Mouse (Mus musculus) intestine, postnatal 0 days (tissue): ENCODE measurements around the gene Slc24a3. TPM values are rescaled to one million over a fixed set of nuclear protein-coding genes. Genes with fewer than 3 reads are reported as not detected.
A peak's percentile ranks its signal among the peaks of the same experiment; 100 is the strongest.

Experiments used
- ATAC-seq: fragments of 200-750 bp; cut with Nextera tagmentation; 2 replicates; pipeline ENCODE4 v1.8.0; 2017; ENCODE audit warnings: mild to moderate bottlenecking, moderate TSS enrichment, moderate library complexity
- H3K27ac ChIP-seq: fragments of 300-500 bp; sonication (generic); 2 replicates; pipeline ENCODE4 v1.5.1; 2014; ENCODE audit warnings: mild to moderate bottlenecking, low read depth, low read length, moderate library complexity
- H3K27me3 ChIP-seq: fragments of 300-500 bp; sonication (generic); replicated peaks from 2 replicates; pipeline ENCODE4 v1.6.1; 2014; ENCODE audit warnings: low read length, mixed read lengths; ENCODE audit not compliant: control insufficient read depth, insufficient read depth
- H3K36me3 ChIP-seq: fragments of 300-500 bp; sonication (generic); 2 replicates; pipeline ENCODE4 v1.6.1; 2014; ENCODE audit warnings: mild to moderate bottlenecking, moderate library complexity; ENCODE audit not compliant: control insufficient read depth, insufficient read depth
- H3K4me1 ChIP-seq: fragments of 300-500 bp; sonication (generic); replicated peaks from 2 replicates; pipeline ENCODE4 v1.6.1; 2014; ENCODE audit warnings: antibody characterized with exemption, low read length, mixed read lengths; ENCODE audit not compliant: control insufficient read depth, insufficient read depth
- H3K4me2 ChIP-seq: fragments of 300-500 bp; sonication (generic); replicated peaks from 2 replicates; pipeline ENCODE4 v1.6.1; 2014; ENCODE audit warnings: low read depth, mild to moderate bottlenecking, moderate library complexity
- H3K4me3 ChIP-seq: fragments of 300-500 bp; sonication (generic); 2 replicates; pipeline ENCODE4 v1.5.1; 2014; ENCODE audit warnings: low read depth, low read length
- H3K9ac ChIP-seq: fragments of 300-500 bp; sonication (generic); 2 replicates; pipeline ENCODE4 v1.6.1; 2014; ENCODE audit warnings: mild to moderate bottlenecking, low read depth, low read length
- H3K9me3 ChIP-seq: fragments of 300-500 bp; sonication (generic); 2 replicates; pipeline ENCODE4 v1.6.1; 2016; ENCODE audit warnings: mixed run types; ENCODE audit not compliant: control insufficient read depth
- CTCF ChIP-seq: sonication (generic); IDR thresholded peaks from 2 replicates; pipeline ENCODE4 v1.5.1; 2016; ENCODE audit warnings: low read depth, mild to moderate bottlenecking, control low read depth, antibody characterized with exemption, moderate library complexity
- WGBS: fragments of 180-500 bp; shearing (Covaris S2); extraction: QIAGEN DNeasy Blood & Tissue Kit; methylation state at CpG from one replicate; pipeline ENCODE4 v1.1.7; 2014; 5-methylcytosine and 5-hydroxymethylcytosine counted together
- polyA plus RNA-seq: library from polyadenylated mRNA; unstranded; fragments of >200 nt; fragmentation: Nextera tagmentation; extraction: Ambion mirVana; gene quantifications from 2 replicates; pipeline ENCODE4 v1.2.1, GENCODE M21; 2015

Slc24a3 gene
- polyA plus RNA-seq, 1 experiment from 2014 or later = 6.5 TPM

- Histone ChIP-seq H3K36me3 (no peaks in the 10 kb centered on the region), H3K4me2 (no peak overlapping the region), H3K9me3 (no peaks in the 10 kb centered on the region), H3K27me3 (no peaks in the 10 kb centered on the region), H3K9ac (no peak overlapping the region), H3K4me3 (no peak overlapping the region), H3K4me1 (peaks cover 8% of the 10 kb centered on the region; the same call in 1 of the 2 replicates), H3K27ac (no peak overlapping the region)
- WGBS = 60% methylated on average over 9 of the region's 9 CpGs
- TF ChIP-seq CTCF = 0 out of 2 replicates have a peak, but pooled peaks have one; percentile 18
- ATAC-seq = no peak
Observed at GRCm38 (mm10) chr2:145680762-145681161, 513.2 kb downstream of the Slc24a3 start.

DNA sequence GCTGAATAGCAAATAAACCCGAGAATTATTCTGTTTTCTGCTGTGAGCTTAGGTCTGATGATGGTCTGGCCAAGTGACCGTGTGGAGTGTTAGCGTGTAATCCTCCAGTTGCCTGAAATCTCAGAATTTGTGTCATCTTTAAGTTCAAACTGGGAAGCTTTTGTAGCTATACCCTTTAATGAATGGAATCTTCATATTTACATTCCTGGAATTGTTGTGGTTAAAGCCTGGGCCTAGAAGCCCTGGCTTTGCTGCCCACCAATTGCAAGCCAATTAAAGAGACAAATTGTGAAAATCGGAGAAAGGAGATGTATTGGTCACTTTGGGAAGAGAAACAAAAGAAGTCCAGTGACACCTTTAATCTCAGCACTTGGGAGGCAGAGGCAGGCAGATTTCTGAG lies 514.1 kb downstream of the Slc24a3 start:
- WGBS = 67% methylated on average over 4 of the region's 4 CpGs
- peaks cover 6% of the 10 kb centered on the region; the same call in 1 of the 2 replicates for H3K4me1 ChIP-seq
- H3K9ac ChIP-seq = no peak overlapping the region
- H3K4me3 ChIP-seq = no peak overlapping the region
- TF ChIP-seq CTCF = no peak
- H3K27me3 ChIP-seq = no peaks in the 10 kb centered on the region
- no peaks in the 10 kb centered on the region for H3K9me3 ChIP-seq
- no peak overlapping the region for H3K27ac ChIP-seq
- no peaks in the 10 kb centered on the region for H3K36me3 ChIP-seq
- no peak for ATAC-seq
- H3K4me2 ChIP-seq = no peak overlapping the region

- no peak for ATAC-seq
- Histone ChIP-seq H3K9ac (no peak overlapping the region), H3K27me3 (no peaks in the 10 kb centered on the region), H3K4me3 (no peak overlapping the region), H3K36me3 (no peaks in the 10 kb centered on the region), H3K9me3 (no peaks in the 10 kb centered on the region), H3K4me1 (peaks cover 6% of the 10 kb centered on the region; the same call in 1 of the 2 replicates), H3K4me2 (no peak overlapping the region), H3K27ac (no peak overlapping the region)
- 37% methylated on average over 3 of the region's 3 CpGs for WGBS
- no peak for TF ChIP-seq CTCF
Observed at GRCm38 (mm10) chr2:145682924-145683323, 515.4 kb downstream of the Slc24a3 start.

- no peak for ATAC-seq
- no peak overlapping the region for H3K27ac ChIP-seq
Observed at GRCm38 (mm10) chr2:145683536-145683935, 516.0 kb downstream of the Slc24a3 start.

GRCm38 (mm10) chr2:145684151-145684550 lies 516.6 kb downstream of the Slc24a3 start:
- no peaks in the 10 kb centered on the region for H3K9me3 ChIP-seq
- ATAC-seq = no peak
- H3K27me3 ChIP-seq = no peaks in the 10 kb centered on the region
- TF ChIP-seq CTCF = no peak
- no peak overlapping the region for H3K27ac ChIP-seq
- no peak overlapping the region for H3K4me2 ChIP-seq
- H3K4me1 ChIP-seq = peaks cover 6% of the 10 kb centered on the region; the same call in 1 of the 2 replicates
- H3K36me3 ChIP-seq = no peaks in the 10 kb centered on the region
- 58% methylated on average over 1 of the region's 1 CpGs for WGBS
- H3K9ac ChIP-seq = no peak overlapping the region
- no peak overlapping the region for H3K4me3 ChIP-seq

More at GRCm38 (mm10) chr2:145683536-145683935, 516.0 kb downstream of the Slc24a3 start:
- 64% methylated on average over 3 of the region's 3 CpGs for WGBS
- H3K9me3 ChIP-seq = no peaks in the 10 kb centered on the region
- no peak for TF ChIP-seq CTCF
- H3K9ac ChIP-seq = no peak overlapping the region
- no peak overlapping the region for H3K4me3 ChIP-seq
- H3K36me3 ChIP-seq = no peaks in the 10 kb centered on the region
- no peaks in the 10 kb centered on the region for H3K27me3 ChIP-seq
- no peak overlapping the region for H3K4me2 ChIP-seq
- H3K4me1 ChIP-seq = peaks cover 6% of the 10 kb centered on the region; the same call in 1 of the 2 replicates

DNA sequence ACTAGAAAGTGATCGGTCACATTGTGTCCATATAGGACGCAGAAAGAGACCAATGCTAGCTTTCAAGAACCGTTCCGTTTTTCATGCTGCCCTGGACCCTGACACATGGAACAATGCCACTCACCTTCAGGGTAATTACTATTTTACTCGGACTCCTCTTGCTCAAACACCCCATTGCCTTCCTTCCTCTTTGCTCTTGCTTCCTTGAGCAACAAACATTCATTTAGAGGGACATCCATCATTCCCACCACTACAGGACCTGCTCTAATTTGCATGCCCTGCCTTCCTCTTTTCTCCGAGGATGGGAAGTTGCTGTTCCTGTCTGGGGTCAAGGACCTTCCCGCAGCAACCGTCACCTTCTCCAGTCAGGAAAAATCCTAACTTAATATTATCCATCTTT lies 517.3 kb downstream of the Slc24a3 start:
- Histone ChIP-seq H3K4me3 (no peak overlapping the region), H3K9ac (no peak overlapping the region), H3K9me3 (no peaks in the 10 kb centered on the region), H3K36me3 (no peaks in the 10 kb centered on the region), H3K27me3 (no peaks in the 10 kb centered on the region), H3K4me2 (no peak overlapping the region), H3K4me1 (peaks cover 6% of the 10 kb centered on the region; the same call in 1 of the 2 replicates), H3K27ac (no peak overlapping the region)
- 80% methylated on average over 8 of the region's 8 CpGs for WGBS
- no peak for TF ChIP-seq CTCF
- ATAC-seq = no peak

- H3K9ac ChIP-seq = no peak overlapping the region
- H3K4me3 ChIP-seq = no peak overlapping the region
- H3K4me2 ChIP-seq = no peak overlapping the region
- no peak for TF ChIP-seq CTCF
- no peaks in the 10 kb centered on the region for H3K36me3 ChIP-seq
- no peak overlapping the region for H3K27ac ChIP-seq
- no peak for ATAC-seq
- H3K4me1 ChIP-seq = peaks cover 6% of the 10 kb centered on the region; the same call in 1 of the 2 replicates
- no peaks in the 10 kb centered on the region for H3K27me3 ChIP-seq
- 81% methylated on average over 4 of the region's 4 CpGs for WGBS
- no peaks in the 10 kb centered on the region for H3K9me3 ChIP-seq
Observed at GRCm38 (mm10) chr2:145686017-145686416, 518.5 kb downstream of the Slc24a3 start.
